Mouse (Mus musculus): Measurements from ENCODE around the gene Snx8.

DNA sequence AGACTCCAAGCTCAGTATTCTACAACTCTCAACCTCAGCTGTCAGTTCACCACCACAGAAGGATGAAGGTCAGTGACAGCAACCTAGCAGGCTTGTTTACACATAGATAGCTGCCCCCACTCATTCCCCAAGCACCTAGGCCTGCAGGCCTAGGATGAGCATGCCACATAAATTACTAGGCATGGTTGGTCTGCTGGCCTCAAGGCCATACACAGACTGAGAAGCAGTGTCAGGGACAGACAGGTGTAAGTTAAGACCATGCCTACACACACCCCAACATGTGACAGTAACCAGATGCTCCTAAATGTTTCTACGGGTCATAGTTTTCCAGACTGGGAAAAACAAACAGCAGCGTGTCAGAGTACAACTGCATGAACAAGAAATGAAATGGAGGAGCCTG lies 19.6 kb downstream of the Snx8 start:
- TF ChIP-seq CTCF (IDR thresholded peaks at IDR 0.05), result no peak
- TF ChIP-seq EP300 (IDR thresholded peaks at IDR 0.05), result no peak
